Mouse (Mus musculus): ENCODE results near the gene Camta2. TPM values are rescaled to one million over a fixed set of nuclear protein-coding genes. Genes with fewer than 3 reads are reported as not detected.

The Camta2 gene
- polyA plus RNA-seq (2014; fragmentation: Illumina TruSeq; extraction: RNeasy Lipid Tissue Mini Kit (QIAGEN cat#74804); ENCODE audit: low read depth, low replicate concordance), result 0.74 TPM

GRCm38 (mm10) chr11:70687601-70688199 lies at the start of gene Camta2:
Camta2 (minus strand) TSS chr11:70688105.

GRCm38 (mm10) chr11:70699722-70700556 lies 12.0 kb upstream of the Camta2 start, which contains the start of the genes Inca1 and Kif1c:
Inca1 (minus strand) TSS chr11:70700155.
Kif1c (plus strand) TSS chr11:70700548.

GRCm38 (mm10) chr11:70668771-70669505 lies 19.0 kb downstream of the Camta2 start, which contains the start of gene Spag7:
Spag7 (minus strand) TSS chr11:70669416.

GRCm38 (mm10) chr11:70656964-70657363 lies 30.9 kb downstream of the Camta2 start, which contains the start of gene Eno3:
Eno3 (plus strand) TSS chr11:70657202.

GRCm38 (mm10) chr11:70654198-70654922 lies 33.5 kb downstream of the Camta2 start, which contains the start of gene Pfn1:
Pfn1 (minus strand) TSS chr11:70654644.

GRCm38 (mm10) chr11:70646691-70647650 lies 40.9 kb downstream of the Camta2 start, which contains the start of the genes Rnf167 and Slc25a11:
Rnf167 (plus strand) TSS chr11:70647235.
Slc25a11 (minus strand) TSS chr11:70647479.

GRCm38 (mm10) chr11:70638714-70639278 lies 49.1 kb downstream of the Camta2 start, which contains the start of gene Gp1ba:
Gp1ba (plus strand) TSS chr11:70639122.

Other genes starting within 250 kb of the Camta2 start
- 4.3 TPM for gene Med11, start 236.2 kb downstream of the Camta2 start, polyA plus RNA-seq (2014; fragmentation: Illumina TruSeq; extraction: RNeasy Lipid Tissue Mini Kit (QIAGEN cat#74804); ENCODE audit: low read depth, low replicate concordance)
- 0.82 TPM for gene Zmynd15, start 228.7 kb downstream of the Camta2 start, polyA plus RNA-seq (2014; fragmentation: Illumina TruSeq; extraction: RNeasy Lipid Tissue Mini Kit (QIAGEN cat#74804); ENCODE audit: low read depth, low replicate concordance)
- 4.2 TPM for gene Cxcl16, start 228.1 kb downstream of the Camta2 start, polyA plus RNA-seq (2014; fragmentation: Illumina TruSeq; extraction: RNeasy Lipid Tissue Mini Kit (QIAGEN cat#74804); ENCODE audit: low read depth, low replicate concordance)
- not detected for gene Tm4sf5, start 182.9 kb downstream of the Camta2 start, polyA plus RNA-seq (2014; fragmentation: Illumina TruSeq; extraction: RNeasy Lipid Tissue Mini Kit (QIAGEN cat#74804); ENCODE audit: low read depth, low replicate concordance)
- 0.93 TPM for gene Vmo1, start 173.5 kb downstream of the Camta2 start, polyA plus RNA-seq (2014; fragmentation: Illumina TruSeq; extraction: RNeasy Lipid Tissue Mini Kit (QIAGEN cat#74804); ENCODE audit: low read depth, low replicate concordance)
- gene Gltpd2, start 168.9 kb downstream of the Camta2 start, polyA plus RNA-seq (2014; fragmentation: Illumina TruSeq; extraction: RNeasy Lipid Tissue Mini Kit (QIAGEN cat#74804); ENCODE audit: low read depth, low replicate concordance), result 3.8 TPM
- gene Psmb6, start 162.7 kb downstream of the Camta2 start, polyA plus RNA-seq (2014; fragmentation: Illumina TruSeq; extraction: RNeasy Lipid Tissue Mini Kit (QIAGEN cat#74804); ENCODE audit: low read depth, low replicate concordance), result 26.5 TPM
- gene Gm40193, start 155.2 kb downstream of the Camta2 start, polyA plus RNA-seq (2014; fragmentation: Illumina TruSeq; extraction: RNeasy Lipid Tissue Mini Kit (QIAGEN cat#74804); ENCODE audit: low read depth, low replicate concordance), result not detected
- 1.1 TPM for gene Pld2, start 148.0 kb downstream of the Camta2 start, polyA plus RNA-seq (2014; fragmentation: Illumina TruSeq; extraction: RNeasy Lipid Tissue Mini Kit (QIAGEN cat#74804); ENCODE audit: low read depth, low replicate concordance)
- gene Mink1, start 125.2 kb downstream of the Camta2 start, polyA plus RNA-seq (2014; fragmentation: Illumina TruSeq; extraction: RNeasy Lipid Tissue Mini Kit (QIAGEN cat#74804); ENCODE audit: low read depth, low replicate concordance), result 3.7 TPM
- gene 4930544D05Rik, start 72.3 kb downstream of the Camta2 start, polyA plus RNA-seq (2014; fragmentation: Illumina TruSeq; extraction: RNeasy Lipid Tissue Mini Kit (QIAGEN cat#74804); ENCODE audit: low read depth, low replicate concordance), result not detected
- gene Chrne, start 68.9 kb downstream of the Camta2 start, polyA plus RNA-seq (2014; fragmentation: Illumina TruSeq; extraction: RNeasy Lipid Tissue Mini Kit (QIAGEN cat#74804); ENCODE audit: low read depth, low replicate concordance), result not detected
- not detected for gene Gp1ba, start 49.0 kb downstream of the Camta2 start, polyA plus RNA-seq (2014; fragmentation: Illumina TruSeq; extraction: RNeasy Lipid Tissue Mini Kit (QIAGEN cat#74804); ENCODE audit: low read depth, low replicate concordance)
- gene Rnf167, start 40.9 kb downstream of the Camta2 start, polyA plus RNA-seq (2014; fragmentation: Illumina TruSeq; extraction: RNeasy Lipid Tissue Mini Kit (QIAGEN cat#74804); ENCODE audit: low read depth, low replicate concordance), result 21.5 TPM
- 29.8 TPM for gene Slc25a11, start 40.6 kb downstream of the Camta2 start, polyA plus RNA-seq (2014; fragmentation: Illumina TruSeq; extraction: RNeasy Lipid Tissue Mini Kit (QIAGEN cat#74804); ENCODE audit: low read depth, low replicate concordance)
- 88.5 TPM for gene Pfn1, start 33.5 kb downstream of the Camta2 start, polyA plus RNA-seq (2014; fragmentation: Illumina TruSeq; extraction: RNeasy Lipid Tissue Mini Kit (QIAGEN cat#74804); ENCODE audit: low read depth, low replicate concordance)
- 0.37 TPM for gene Eno3, start 30.9 kb downstream of the Camta2 start, polyA plus RNA-seq (2014; fragmentation: Illumina TruSeq; extraction: RNeasy Lipid Tissue Mini Kit (QIAGEN cat#74804); ENCODE audit: low read depth, low replicate concordance)
- 18.3 TPM for gene Spag7, start 18.7 kb downstream of the Camta2 start, polyA plus RNA-seq (2014; fragmentation: Illumina TruSeq; extraction: RNeasy Lipid Tissue Mini Kit (QIAGEN cat#74804); ENCODE audit: low read depth, low replicate concordance)
- 21.2 TPM for gene Inca1, start 12.1 kb upstream of the Camta2 start, polyA plus RNA-seq (2014; fragmentation: Illumina TruSeq; extraction: RNeasy Lipid Tissue Mini Kit (QIAGEN cat#74804); ENCODE audit: low read depth, low replicate concordance)
- 16.3 TPM for gene Kif1c, start 12.4 kb upstream of the Camta2 start, polyA plus RNA-seq (2014; fragmentation: Illumina TruSeq; extraction: RNeasy Lipid Tissue Mini Kit (QIAGEN cat#74804); ENCODE audit: low read depth, low replicate concordance)
- 1.7 TPM for gene Zfp3, start 76.1 kb upstream of the Camta2 start, polyA plus RNA-seq (2014; fragmentation: Illumina TruSeq; extraction: RNeasy Lipid Tissue Mini Kit (QIAGEN cat#74804); ENCODE audit: low read depth, low replicate concordance)
- gene Scimp, start 124.5 kb upstream of the Camta2 start, polyA plus RNA-seq (2014; fragmentation: Illumina TruSeq; extraction: RNeasy Lipid Tissue Mini Kit (QIAGEN cat#74804); ENCODE audit: low read depth, low replicate concordance), result 2.3 TPM
- gene Rabep1, start 156.7 kb upstream of the Camta2 start, polyA plus RNA-seq (2014; fragmentation: Illumina TruSeq; extraction: RNeasy Lipid Tissue Mini Kit (QIAGEN cat#74804); ENCODE audit: low read depth, low replicate concordance), result 50.6 TPM

Measured in liver, adult 10 weeks (tissue).